ENCODE assay signal across 14 mouse cellular contexts in the genomic region with DNA sequence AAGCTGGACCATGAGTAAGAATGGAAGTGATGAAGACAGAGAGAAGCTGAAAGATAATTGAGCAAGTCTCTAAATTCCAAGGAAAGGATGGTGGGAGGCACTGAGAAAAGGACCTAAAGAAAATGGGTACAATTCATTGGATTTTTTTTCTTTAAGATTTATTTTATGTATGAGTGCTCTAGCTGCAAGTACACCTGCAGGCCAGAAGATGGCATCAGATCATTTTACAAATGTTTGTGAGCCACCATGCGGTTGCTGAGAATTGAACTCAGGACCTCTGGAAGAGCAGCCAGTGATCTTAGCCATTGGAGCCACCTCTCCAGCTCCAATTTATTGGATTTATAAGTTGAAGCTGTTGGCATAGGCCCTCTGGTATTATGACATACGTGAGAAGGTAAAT.
DNase-seq lines count a peak whose midpoint lies in the region; ATAC-seq and TF ChIP-seq lines count a peak whose summit lies in the region.
"Had no signal": no experiment of that assay in that cellular context is flagged by ENCODE, and none has a peak within 500 bp of the region (broad histone marks: within the 10 kb centered on the region; RNA-seq: fewer than 3 reads in every experiment).

No protein-coding gene starts in this region.

- ATAC-seq in intestine, postnatal 0 days = no peak
- ATAC-seq in intestine, embryonic 15.5 days = no peak
- ATAC-seq: CD4-positive, CD25-positive, alpha-beta regulatory T cell, adult 4 months; midbrain, embryonic 15.5 days had no signal

- no peak overlapping the region for H3K9ac ChIP-seq in intestine, postnatal 0 days (ENCODE audit: low read depth, low read length)
- H3K9ac ChIP-seq in intestine, embryonic 15.5 days = no peak overlapping the region
- H3K9ac ChIP-seq: embryonic facial prominence, embryonic 15.5 days; heart, embryonic 15.5 days; midbrain, embryonic 15.5 days had no signal

- intact Hi-C loops in left cerebral cortex, postnatal 10 days (cut with DNase I) = no loop called here

- no peaks in the 10 kb centered on the region for H3K27me3 ChIP-seq in intestine, postnatal 0 days (replicated peaks; ENCODE audit: control insufficient read depth, insufficient read depth, low read length)
- H3K27me3 ChIP-seq in intestine, embryonic 15.5 days (replicated peaks) = no peaks in the 10 kb centered on the region
- H3K27me3 ChIP-seq: embryonic facial prominence, embryonic 15.5 days; heart, embryonic 15.5 days; midbrain, embryonic 15.5 days had no signal

- no peaks in the 10 kb centered on the region for H3K9me3 ChIP-seq in intestine, postnatal 0 days (ENCODE audit: control insufficient read depth)
- H3K9me3 ChIP-seq in intestine, embryonic 15.5 days = no peaks in the 10 kb centered on the region
- H3K9me3 ChIP-seq: embryonic facial prominence, embryonic 15.5 days; heart, embryonic 15.5 days; hindbrain, embryonic 10.5 days; midbrain, embryonic 15.5 days had no signal

- H3K27ac ChIP-seq in intestine, postnatal 0 days (ENCODE audit: low read depth, low read length) = no peak overlapping the region
- no peak overlapping the region for H3K27ac ChIP-seq in intestine, embryonic 15.5 days
- H3K27ac ChIP-seq: embryonic facial prominence, embryonic 15.5 days; heart, embryonic 15.5 days; hindbrain, embryonic 10.5 days; midbrain, embryonic 15.5 days had no signal

- no peak overlapping the region for H3K4me2 ChIP-seq in intestine, postnatal 0 days (replicated peaks; ENCODE audit: low read depth)
- H3K4me2 ChIP-seq in intestine, embryonic 15.5 days (replicated peaks) = no peak overlapping the region
- H3K4me2 ChIP-seq: embryonic facial prominence, embryonic 15.5 days; heart, embryonic 15.5 days; midbrain, embryonic 15.5 days had no signal

- no peaks in the 10 kb centered on the region for H3K4me1 ChIP-seq in intestine, postnatal 0 days (replicated peaks; ENCODE audit: control insufficient read depth, insufficient read depth, low read length)
- H3K4me1 ChIP-seq in intestine, embryonic 15.5 days (replicated peaks) = no peaks in the 10 kb centered on the region
- H3K4me1 ChIP-seq: embryonic facial prominence, embryonic 15.5 days; heart, embryonic 15.5 days; hindbrain, embryonic 10.5 days; midbrain, embryonic 15.5 days had no signal

- 84% methylated on average over 2 of the region's 2 CpGs for WGBS in intestine, postnatal 0 days
- 88% methylated on average over 2 of the region's 2 CpGs for WGBS in intestine, embryonic 15.5 days

- peak; percentile 34 for DNase-seq in thymus, postnatal 0 days (ENCODE audit: low spot score)
- no peak for DNase-seq in thymus, postnatal 4 days
- DNase-seq in brain, adult 2 months (ENCODE audit: low read depth, low spot score) = peak; percentile 14
- no peak for DNase-seq in yolk sac, embryonic 10.5 days (ENCODE audit: low spot score)
- DNase-seq in left cerebral cortex, postnatal 10 days (ENCODE audit: extremely low spot score in 1 of 2, low spot score in 2 of 2) = no peak
- DNase-seq: embryo, embryonic 11 days; lung, adult 2 months had no signal

- TF ChIP-seq CTCF in intestine, postnatal 0 days (IDR thresholded peaks at IDR 0.05; ENCODE audit: low read depth) = peak; percentile 23; the same call in 1 of the 2 replicates

- H3K36me3 ChIP-seq in intestine, postnatal 0 days (ENCODE audit: control insufficient read depth, insufficient read depth) = no peaks in the 10 kb centered on the region
- H3K36me3 ChIP-seq in intestine, embryonic 15.5 days = no peaks in the 10 kb centered on the region
- H3K36me3 ChIP-seq: embryonic facial prominence, embryonic 15.5 days; hindbrain, embryonic 10.5 days; midbrain, embryonic 15.5 days had no signal

- H3K4me3 ChIP-seq in intestine, postnatal 0 days (ENCODE audit: low read depth, low read length) = no peak overlapping the region
- no peak overlapping the region for H3K4me3 ChIP-seq in intestine, embryonic 15.5 days (replicated peaks)
- H3K4me3 ChIP-seq: embryonic facial prominence, embryonic 15.5 days; heart, embryonic 15.5 days; hindbrain, embryonic 10.5 days; midbrain, embryonic 15.5 days had no signal

Comparison
In these comparisons a context has a peak if more than half of its experiments do, and no peak if none do; other contexts are left out.
1. DNase-seq: peak in thymus, postnatal 0 days (single experiment) and brain, adult 2 months (single experiment); none in thymus, postnatal 4 days (single experiment), yolk sac, embryonic 10.5 days (single experiment) and left cerebral cortex, postnatal 10 days (0 of 2).